Mouse (Mus musculus): Measurements from ENCODE around the gene Plppr3. TPM values are rescaled to one million over a fixed set of nuclear protein-coding genes. Genes with fewer than 3 reads are reported as not detected.
"Not testable (repeated sequence)": the region's sequence is repeated elsewhere in the genome, so short reads cannot be mapped to it uniquely, and the experiment has no call there.

Gene Plppr3
- total RNA-seq, 2 experiments from 2014 or later, result 53.5 to 57.7 TPM

DNA sequence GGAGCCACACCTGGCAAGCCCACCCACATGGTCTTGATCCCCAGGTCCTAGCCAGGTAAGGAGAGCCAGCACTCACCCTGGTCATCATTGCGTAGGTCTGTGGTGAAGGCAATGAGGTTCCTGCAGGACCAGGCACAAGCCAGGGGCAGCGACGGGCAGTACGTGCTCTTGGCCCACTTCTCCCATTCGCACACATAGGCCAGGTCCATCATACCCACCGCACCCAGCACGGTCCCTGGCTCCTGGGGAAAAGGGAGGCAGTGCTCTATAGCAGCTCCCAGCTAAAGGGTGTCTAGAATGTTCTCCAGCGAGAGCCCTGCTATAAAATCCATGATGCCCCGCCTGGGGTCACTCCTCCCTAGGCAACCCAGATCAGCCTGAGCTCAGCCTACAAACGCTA lies 33.0 kb upstream of the Plppr3 start:
- DNase-seq (ENCODE audit: low spot score in 2 of 2), result no peak

GRCm38 (mm10) chr10:79906712-79907111 lies 32.3 kb upstream of the Plppr3 start:
- DNase-seq (ENCODE audit: low spot score in 2 of 2), result no peak

GRCm38 (mm10) chr10:79900951-79901410 lies 26.5 kb upstream of the Plppr3 start:
- peak; percentile 65 to 69 for DNase-seq (ENCODE audit: low spot score in 2 of 2)

GRCm38 (mm10) chr10:79897316-79898245 lies 23.1 kb upstream of the Plppr3 start:
- no peak for DNase-seq (ENCODE audit: low spot score in 2 of 2)

- DNase-seq (ENCODE audit: low spot score in 2 of 2), result no peak
Observed at GRCm38 (mm10) chr10:79896814-79897213, 22.4 kb upstream of the Plppr3 start.

GRCm38 (mm10) chr10:79896306-79896705 lies 21.9 kb upstream of the Plppr3 start:
- DNase-seq (ENCODE audit: low spot score in 2 of 2), result no peak

- DNase-seq (ENCODE audit: low spot score in 2 of 2), result peak; percentile 71
Observed at GRCm38 (mm10) chr10:79892451-79893118, 18.2 kb upstream of the Plppr3 start.

- DNase-seq (ENCODE audit: low spot score in 2 of 2), result no peak
Observed at GRCm38 (mm10) chr10:79890670-79891069, 16.2 kb upstream of the Plppr3 start, which contains the start of gene Cfd. Gene Cfd (plus strand): TSS chr10:79890853.

DNA sequence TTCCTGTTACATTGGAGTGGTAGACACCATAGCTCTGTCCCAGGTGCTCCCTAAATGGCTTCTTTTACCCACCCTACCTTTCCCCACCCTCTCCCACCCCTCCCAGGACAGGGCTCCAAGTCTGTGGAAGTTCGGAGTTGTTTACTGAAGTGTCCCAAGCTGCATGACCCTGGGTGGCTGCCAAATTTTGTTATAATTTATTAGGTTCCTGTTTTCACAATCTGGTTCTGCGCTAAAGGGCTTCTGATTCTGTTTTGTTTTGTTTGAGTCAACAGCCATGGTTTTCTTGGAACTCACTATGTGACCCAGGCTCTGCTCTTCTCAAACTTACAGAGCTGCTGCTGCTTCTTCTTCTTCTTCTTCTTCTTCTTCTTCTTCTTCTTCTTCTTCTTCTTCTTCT lies 15.0 kb upstream of the Plppr3 start:
- no peak for DNase-seq (ENCODE audit: low spot score in 2 of 2)

DNA sequence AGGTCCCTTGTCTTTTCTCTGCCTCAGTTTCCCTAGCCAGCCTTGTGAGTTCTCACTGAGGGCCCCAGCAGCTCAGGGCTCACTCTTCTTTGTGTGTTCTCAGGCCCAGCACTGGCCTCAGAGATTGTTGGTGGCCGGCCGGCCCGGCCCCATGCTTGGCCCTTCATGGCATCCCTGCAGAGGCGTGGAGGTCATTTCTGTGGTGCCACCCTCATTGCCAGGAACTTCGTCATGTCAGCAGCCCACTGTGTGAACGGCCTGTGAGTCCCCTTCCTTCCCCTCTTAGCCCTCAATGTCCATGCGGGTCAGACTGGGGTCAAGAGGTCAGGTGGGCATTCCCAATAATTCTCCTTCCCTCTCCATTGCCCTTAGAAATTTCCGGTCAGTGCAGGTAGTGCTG lies 12.2 kb upstream of the Plppr3 start:
- DNase-seq (ENCODE audit: low spot score in 2 of 2), result no peak

DNA sequence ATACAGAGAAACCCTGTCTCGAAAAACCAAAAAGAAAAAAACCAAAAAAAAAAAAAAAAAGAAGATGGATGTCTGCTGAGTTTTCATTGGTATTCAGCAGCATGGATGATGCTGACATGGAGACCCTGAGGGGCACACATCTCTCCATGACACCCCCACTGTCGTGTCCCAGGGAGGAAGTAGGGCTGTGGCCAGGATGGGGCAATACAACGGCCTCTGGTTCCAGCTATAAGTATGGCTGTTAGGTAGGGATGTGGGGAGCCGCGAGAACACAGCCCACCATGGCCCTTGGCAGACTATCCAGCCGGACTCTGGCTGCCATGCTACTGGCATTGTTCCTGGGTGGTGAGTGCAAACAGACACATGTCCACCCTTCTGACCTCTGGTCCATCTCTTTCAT lies 11.6 kb upstream of the Plppr3 start, which contains the start of gene Elane:
Elane (plus strand) TSS at position 194 of the 400 bp plus-strand sequence.
- DNase-seq (ENCODE audit: low spot score in 2 of 2), result no peak

- not testable (repeated sequence) for DNase-seq (ENCODE audit: low spot score in 2 of 2)
Observed at GRCm38 (mm10) chr10:79884938-79885337, 10.5 kb upstream of the Plppr3 start.

- no peak for DNase-seq (ENCODE audit: low spot score in 2 of 2)
Observed at GRCm38 (mm10) chr10:79884446-79884845, 10.0 kb upstream of the Plppr3 start.

GRCm38 (mm10) chr10:79883297-79884084 lies 9.1 kb upstream of the Plppr3 start:
- peak in 1 of 2 experiments; percentile 78 for DNase-seq (ENCODE audit: low spot score in 2 of 2)

DNA sequence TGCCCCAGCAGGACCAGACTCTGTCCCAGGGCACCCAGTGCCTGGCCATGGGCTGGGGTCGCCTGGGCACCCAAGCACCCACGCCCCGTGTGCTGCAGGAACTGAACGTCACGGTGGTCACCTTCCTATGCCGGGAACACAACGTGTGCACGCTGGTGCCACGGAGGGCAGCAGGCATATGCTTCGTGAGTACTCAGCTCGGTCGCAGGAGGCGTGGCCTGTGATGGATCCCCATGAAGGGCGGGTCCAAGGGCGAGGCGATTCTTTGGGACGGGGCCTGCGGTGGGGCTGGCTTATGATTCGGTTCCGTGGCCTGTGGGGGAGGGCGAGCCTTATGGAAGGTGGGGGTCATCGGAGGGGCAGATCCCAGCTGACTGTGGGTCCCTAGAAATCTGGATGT lies 7.5 kb upstream of the Plppr3 start:
- no peak for DNase-seq (ENCODE audit: low spot score in 2 of 2)

DNA sequence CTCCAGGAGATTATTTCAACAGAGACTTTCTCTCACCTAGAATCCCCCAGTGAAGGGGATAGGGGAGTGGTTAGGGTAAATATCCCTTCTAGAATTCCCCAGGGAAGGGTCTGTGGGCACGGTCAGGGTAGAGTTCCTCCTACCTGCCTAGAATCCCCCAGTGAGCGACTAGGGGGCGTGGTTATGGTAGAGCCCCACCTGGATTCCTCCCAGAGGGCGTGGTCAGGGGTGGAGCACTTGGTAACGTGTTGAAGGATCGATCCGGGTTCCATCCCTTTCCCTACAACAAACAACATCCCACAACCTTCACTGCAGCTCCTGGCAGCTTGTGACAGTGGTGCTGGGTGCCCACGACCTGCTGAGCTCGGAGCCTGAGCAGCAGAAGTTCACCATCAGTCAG lies 6.3 kb upstream of the Plppr3 start:
- no peak for DNase-seq (ENCODE audit: low spot score in 2 of 2)

- no peak for DNase-seq (ENCODE audit: low spot score in 2 of 2)
Observed at GRCm38 (mm10) chr10:79879527-79879926, 5.1 kb upstream of the Plppr3 start.

DNA sequence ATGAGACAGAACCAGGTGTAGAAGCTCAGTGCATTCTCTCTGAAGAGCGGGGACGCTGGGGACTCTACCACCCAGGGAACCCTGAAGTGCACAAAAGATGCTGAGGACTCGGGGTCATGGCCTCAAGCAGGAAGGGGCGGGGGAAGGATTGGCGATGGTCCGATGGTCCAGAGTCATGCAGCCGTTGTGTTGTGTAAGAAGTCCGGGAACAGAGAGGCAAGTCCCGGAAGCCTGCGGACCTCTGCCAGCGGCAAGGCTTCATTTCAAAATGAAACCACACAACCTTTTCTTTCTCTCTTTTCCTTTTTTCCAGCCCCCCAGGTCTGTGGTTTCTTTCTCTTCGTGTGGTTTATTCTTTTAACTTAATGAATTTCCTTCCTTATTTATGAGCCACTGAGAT lies 3.3 kb upstream of the Plppr3 start:
- no peak for DNase-seq (ENCODE audit: low spot score in 2 of 2)

- DNase-seq (ENCODE audit: low spot score in 2 of 2), result no peak
Observed at GRCm38 (mm10) chr10:79877174-79877573, 2.7 kb upstream of the Plppr3 start.

DNA sequence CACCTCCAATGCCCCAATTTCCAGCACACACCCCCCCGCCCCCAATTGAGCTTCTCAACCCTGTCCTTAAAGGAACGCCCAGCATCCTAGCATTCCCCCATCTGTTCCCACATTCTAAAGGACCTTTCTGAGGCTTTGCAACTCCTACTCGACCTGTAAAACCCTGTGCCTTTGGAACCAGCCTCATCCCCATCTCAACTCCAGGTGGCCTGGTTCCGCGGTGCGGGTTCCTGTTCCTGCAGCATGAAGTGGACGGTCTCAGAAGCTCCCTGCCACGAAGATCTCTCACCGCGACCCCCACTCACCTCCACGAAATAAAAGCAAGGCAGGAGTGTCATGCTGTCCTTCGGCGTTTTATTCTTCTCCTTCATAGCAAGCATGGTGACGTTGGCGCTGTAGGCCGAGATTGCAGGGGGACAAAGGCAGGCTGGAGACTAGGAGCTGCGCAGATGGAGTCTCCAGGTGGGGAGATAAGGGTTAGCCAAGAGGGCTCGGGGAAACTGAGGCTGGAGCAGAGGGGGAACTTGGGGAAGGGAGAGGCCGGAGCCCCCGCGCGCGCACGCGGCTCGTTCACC lies 632 bp downstream of the Plppr3 start:
- no peak for DNase-seq (ENCODE audit: low spot score in 2 of 2)

GRCm38 (mm10) chr10:79873313-79873712 lies 1.1 kb downstream of the Plppr3 start:
- DNase-seq (ENCODE audit: low spot score in 2 of 2), result no peak
